Mouse (Mus musculus) MEL (cell line): ENCODE data around the gene 4930523C07Rik.

Experiments
- CTCF ChIP-seq, 3 experiments: IDR thresholded peaks in 2 of 3; conservative IDR thresholded peaks in 1 of 3; 2 replicates each; pipeline ENCODE4 v1.5.1; 2011 to 2012; ENCODE audit warnings: low read length in 3 of 3, low read depth in 2 of 3, mild to moderate bottlenecking in 2 of 3, improper control_type of control experiment in 1 of 3, inconsistent platforms in 1 of 3, mixed read lengths in 1 of 3, moderate library complexity in 1 of 3; ENCODE audit not compliant: control insufficient read depth in 1 of 3, insufficient read depth in 1 of 3, poor library complexity in 1 of 3, severe bottlenecking in 1 of 3
- POLR2AphosphoS2 ChIP-seq: IDR thresholded peaks from 2 replicates; pipeline ENCODE4 v1.6.1; 2011; ENCODE audit warnings: low read length, improper control_type of control experiment
- TAL1 ChIP-seq: IDR thresholded peaks from 2 replicates; pipeline ENCODE4 v1.6.1; 2012; ENCODE audit warnings: mild to moderate bottlenecking, inconsistent platforms, low read length, moderate library complexity, mixed read lengths
- TBP ChIP-seq: IDR thresholded peaks from 2 replicates; pipeline ENCODE4 v1.8.0; 2011; ENCODE audit warnings: low read depth, low read length, improper control_type of control experiment
- UBTF ChIP-seq: IDR thresholded peaks from 2 replicates; pipeline ENCODE4 v1.6.1; 2012; ENCODE audit warnings: low read depth, mild to moderate bottlenecking, inconsistent platforms, low read length, improper control_type of control experiment, moderate library complexity, borderline replicate concordance; ENCODE audit not compliant: insufficient read depth
- USF1 ChIP-seq: IDR thresholded peaks from 2 replicates; pipeline ENCODE4 v1.6.1; 2014; ENCODE audit warnings: low read depth, mild to moderate bottlenecking, inconsistent platforms, low read length, improper control_type of control experiment, moderate library complexity
- ZMIZ1 ChIP-seq: IDR thresholded peaks from 2 replicates; pipeline ENCODE4 v1.6.1; 2012; ENCODE audit warnings: low read depth, mild to moderate bottlenecking, inconsistent platforms, low read length, improper control_type of control experiment, moderate library complexity

DNA sequence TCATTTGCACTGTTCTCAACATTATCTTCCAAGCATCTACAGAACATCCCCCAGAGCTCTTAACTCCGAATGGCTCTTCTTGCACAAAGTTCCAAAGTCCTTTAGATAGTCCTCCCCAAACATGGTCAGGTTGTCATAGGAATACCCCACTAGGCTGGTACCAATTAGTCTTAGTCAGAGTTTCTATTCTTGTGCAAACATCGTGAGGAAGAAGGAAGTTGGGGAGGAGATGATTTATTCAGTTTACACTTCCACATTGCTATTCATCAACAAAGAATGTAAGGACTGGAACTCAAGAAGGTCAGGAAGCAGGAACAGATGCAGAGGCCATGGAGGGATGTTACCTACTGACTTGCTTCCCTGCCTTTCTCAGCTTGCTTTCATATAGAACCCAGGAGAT is 46.9 kb upstream of the 4930523C07Rik start:
- TF ChIP-seq ZMIZ1 (no peak), TBP (no peak), CTCF (IDR thresholded peaks at IDR 0.05 in 2 of 3, conservative IDR thresholded peaks at IDR 0.05 in 1 of 3; ENCODE audit: control insufficient read depth in 1 of 3, insufficient read depth in 1 of 3, low read depth in 2 of 3, low read length in 3 of 3, poor library complexity in 1 of 3, severe bottlenecking in 1 of 3) (no peak), USF1 (no peak), UBTF (no peak), POLR2AphosphoS2 (no peak), TAL1 (no peak)
